Mouse (Mus musculus) kidney, adult 9 months (tissue): Measurements from ENCODE around the gene 1110008P14Rik.

Experiments
- DNase-seq: peaks from one replicate; pipeline ENCODE4 v3.0.0; 2022

Gene 1110008P14Rik

DNA sequence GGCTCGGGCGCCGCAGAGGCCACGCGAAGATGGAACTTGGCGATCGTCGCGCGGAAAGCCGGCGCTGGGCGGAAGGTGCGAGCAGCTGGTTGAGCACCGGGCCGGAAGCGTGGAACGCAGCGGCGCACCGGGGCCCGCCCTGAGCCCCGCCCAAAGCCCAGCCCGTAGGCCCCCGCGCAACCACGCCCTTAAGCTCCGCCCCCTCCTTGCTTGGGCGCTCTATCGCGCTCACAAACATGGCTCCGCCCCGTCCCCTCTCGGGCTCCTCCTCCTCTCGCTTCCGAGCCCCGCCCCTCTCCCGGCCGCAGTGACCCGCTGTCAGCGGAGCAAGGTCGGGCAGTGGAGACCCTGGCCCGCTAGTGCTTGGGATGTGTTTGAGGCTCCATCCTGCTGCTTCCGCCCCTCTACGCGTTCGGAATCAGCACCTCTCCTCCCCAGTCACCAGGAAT lies at the start of gene 1110008P14Rik:
Gene 1110008P14Rik, minus strand, starts transcription at position 164 of the 449 bp plus-strand sequence.
- DNase-seq = peak; percentile 95

DNA sequence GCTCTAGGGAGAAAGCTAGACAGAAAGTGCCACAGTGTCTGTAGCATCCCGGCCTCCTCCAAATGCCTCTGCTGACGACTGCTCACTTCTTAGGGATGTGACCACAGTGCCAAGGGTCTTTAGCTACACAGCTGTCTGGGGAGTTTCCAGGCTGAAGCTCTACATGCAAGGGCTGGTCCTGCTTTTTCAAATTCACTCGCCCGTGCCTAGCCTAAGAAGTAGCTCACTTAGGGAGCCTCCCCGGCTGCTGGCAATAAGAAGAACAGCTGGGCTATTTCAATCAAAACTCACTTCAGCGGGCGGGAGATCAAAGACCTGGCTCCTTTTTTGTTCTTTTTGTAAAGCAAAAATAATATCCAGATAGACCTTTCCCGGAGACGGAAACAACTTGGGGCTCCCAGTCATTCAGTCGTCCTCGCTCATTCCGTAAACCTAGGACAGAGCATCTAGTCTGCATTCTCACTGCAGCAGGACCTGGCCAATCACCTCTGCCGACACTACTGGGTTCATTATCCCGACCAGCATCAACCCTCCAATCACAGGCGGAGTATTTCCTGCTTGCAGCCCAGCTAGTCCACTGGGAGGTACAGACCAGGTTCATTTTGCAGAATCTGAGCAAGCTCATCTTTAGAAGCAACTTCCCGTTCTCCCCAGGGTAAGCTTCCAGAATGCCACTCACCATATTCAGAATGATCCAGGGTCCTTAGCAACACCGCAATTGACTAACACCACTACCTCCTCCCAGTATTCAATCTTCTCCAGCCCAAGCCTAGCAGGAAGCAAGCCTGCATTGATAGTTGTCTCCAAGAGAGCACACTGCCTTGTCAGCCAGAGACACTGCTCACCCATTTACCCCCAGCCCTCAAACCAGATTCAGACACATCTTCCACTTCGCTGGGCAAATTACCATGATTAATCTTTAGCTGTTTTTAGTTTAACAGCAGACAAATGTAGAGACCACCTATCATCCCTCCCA lies 49.3 kb upstream of the 1110008P14Rik start:
- no peak for DNase-seq

DNA sequence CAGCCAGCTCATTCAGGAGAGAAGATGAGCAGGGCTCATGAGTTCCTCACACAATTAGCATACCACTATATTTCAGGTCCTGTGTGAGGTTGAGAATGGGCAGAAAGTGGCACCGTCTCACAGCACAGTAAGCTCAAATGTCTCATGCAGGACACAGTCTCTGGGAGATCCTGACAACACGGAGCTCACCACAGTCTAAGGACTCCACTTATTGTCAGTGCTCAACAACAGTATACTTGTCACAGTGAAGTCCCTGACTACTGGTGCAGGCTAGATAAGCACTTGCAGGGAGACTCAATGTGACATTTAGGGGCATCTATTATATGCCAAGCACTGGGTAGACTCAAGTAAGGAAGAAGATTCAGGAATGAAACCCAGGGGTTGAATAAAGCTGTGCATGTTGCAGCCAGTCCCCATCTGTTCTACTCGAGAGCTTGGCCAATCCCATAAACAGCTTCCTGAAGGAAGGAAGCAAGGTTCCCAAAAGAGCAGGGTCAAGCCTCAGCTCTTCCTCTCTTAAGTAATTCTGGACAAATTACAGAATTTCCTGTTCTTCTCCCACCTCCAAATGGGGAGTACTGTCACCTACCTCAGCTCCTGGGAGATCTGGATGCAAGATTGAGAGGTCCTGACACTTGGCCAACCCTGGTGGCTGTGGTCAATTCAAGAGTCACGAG lies 47.6 kb upstream of the 1110008P14Rik start:
- DNase-seq = no peak

DNA sequence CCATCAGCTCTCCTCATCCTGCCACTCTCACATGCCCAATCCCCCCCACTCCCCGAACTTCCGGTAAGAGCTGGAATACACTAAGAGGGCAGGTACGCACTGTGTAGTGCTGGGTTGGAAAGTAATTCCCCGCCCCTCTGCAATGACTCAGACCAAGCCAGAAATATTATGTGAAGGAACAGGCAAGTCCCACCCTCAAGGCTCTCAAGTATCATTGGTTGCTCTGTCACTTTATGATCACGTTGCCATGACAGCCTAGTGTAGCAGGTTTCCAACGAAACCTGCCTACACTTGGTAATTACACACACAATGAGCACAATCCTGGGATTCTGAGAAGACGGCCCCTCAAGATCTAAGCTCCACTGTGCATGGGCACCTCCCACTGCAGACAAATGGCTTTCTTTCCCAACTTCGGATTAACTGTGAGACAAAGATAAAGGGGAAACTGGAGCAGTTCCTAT lies 46.6 kb upstream of the 1110008P14Rik start:
- DNase-seq = no peak

DNA sequence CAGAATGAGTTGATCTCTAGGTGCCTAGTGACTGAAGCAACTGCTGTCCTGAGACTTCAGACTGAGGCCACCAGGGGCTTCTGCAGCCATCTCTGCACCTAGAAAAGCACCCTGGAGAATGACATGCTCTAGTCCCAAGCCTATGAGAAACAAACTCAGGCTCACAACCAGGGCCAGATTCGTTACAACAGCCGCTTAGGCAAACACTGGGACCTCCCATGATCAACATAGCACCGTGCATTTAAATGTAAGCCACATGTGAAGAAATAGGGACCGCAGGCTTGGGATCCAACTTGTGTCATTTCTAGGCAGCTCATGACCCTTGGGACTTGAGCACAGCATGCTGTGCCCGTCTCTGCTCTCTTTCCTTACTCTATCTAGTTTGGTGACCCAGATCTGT lies 46.0 kb upstream of the 1110008P14Rik start:
- no peak for DNase-seq

DNA sequence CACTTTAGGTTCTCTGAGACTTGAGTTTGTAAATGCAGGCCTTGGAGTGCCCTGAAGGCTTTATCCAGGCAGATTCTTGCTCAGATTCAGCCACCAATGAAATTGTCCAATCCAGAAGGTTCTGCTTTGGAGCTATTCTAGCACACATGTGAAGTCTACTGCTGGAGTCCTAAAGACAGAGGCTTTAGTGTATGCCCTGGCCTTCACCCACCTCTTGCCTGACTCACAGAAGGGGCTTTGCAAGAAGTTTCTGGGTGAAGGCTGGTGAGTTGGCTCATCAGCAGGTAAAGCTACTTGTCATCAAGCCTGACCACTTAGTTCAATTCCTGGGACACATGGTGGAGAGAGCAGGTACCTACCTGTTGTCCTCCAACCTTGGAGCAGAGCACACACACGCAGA lies 44.4 kb upstream of the 1110008P14Rik start:
- DNase-seq = no peak

DNA sequence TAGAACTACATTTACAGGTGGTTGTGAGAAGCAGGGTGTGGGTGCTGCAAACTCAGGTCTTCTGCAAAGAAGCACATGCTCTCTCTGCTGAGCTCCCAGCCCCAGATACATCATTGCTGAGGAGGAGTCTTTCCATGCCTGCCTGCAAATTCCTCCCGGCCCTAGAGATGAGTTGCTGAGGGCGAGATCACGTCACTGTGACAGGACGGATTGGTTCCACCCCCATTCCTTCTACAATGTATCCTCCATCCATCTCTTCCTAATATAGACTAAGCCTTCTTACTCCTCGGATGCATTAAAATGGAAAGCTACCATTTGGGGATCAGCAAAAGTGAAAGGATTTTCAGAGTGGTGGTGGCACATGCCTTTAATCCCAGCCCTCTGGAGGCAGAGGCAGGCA lies 43.8 kb upstream of the 1110008P14Rik start:
- DNase-seq = no peak

DNA sequence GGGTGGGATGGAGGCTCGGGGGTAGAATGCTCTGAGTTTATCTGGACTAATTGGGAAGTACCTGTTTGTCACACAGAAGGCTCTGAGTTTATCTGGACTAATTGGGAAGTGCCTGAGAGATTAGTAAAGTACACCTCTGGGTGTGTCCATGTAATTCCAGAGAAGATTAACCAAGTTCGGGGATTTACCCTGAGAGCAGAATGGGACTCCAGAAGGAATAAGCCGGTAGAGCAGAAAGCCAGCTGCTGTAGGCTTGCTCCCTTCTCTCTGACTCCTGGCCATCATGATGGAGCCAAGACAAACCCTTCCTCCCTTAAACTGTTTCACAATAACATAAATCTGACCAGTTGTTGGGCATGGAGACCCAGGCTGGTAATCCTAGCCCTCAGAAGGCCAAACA lies 43.1 kb upstream of the 1110008P14Rik start:
- no peak for DNase-seq

DNA sequence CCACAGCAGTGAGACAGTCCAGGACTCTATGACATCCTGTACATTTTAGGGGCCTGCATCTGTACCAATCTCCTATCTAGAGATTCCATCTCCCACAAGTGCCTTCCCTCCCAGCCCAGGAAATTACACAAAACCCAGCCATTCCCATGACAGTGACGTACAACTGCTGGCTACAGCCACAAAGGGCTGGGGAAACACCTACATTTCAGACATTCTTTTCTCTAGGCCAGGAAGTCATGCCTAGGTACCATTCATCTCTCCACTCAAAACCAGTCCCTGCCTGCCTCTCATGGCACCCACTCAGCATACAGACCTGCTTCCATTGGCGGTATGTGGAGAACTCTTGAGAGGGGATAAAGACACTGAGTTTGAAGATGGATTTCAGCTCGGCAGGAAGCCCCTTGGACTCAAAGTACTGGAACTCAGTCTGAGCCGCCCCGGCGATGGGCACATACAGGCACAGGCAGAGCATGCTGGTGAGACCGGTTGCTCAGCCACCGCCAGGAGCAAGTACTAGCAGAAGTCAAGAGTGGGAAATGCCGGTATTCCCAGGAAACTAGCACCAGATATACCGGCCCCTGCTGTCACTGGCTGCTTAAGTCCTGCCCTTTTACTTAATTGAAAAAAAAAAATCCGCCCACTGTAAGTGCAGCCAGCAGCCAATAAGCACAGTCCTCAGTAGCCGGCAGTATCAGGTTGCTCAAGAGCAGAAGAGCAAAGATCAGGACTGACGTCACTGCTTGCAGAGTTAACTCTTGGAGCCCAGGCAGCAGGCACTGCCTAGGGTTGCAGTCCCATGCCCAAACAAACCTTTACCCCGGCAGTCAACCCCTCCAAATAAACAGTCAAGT lies 42.0 kb upstream of the 1110008P14Rik start:
- peak; percentile 96 for DNase-seq

DNA sequence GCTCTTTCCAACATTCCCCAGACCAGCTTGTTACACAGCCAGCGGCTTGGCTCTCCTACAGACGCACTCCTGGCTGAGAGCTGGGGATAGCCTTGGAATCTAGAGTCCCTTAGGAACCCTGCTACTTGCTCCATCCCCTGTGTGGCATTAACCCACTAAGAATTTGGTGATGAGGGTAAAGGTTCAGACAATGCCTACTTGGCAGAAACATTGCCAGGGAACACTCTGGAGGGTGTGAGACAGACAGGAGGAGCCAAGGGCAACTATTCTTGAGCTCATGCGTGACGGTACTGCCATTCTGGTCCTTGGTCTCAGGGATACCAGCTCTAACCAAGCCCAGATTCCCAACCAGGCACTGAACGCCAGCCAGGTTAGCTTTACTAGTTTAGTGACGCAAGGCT lies 40.1 kb upstream of the 1110008P14Rik start:
- peak; percentile 93 for DNase-seq

DNA sequence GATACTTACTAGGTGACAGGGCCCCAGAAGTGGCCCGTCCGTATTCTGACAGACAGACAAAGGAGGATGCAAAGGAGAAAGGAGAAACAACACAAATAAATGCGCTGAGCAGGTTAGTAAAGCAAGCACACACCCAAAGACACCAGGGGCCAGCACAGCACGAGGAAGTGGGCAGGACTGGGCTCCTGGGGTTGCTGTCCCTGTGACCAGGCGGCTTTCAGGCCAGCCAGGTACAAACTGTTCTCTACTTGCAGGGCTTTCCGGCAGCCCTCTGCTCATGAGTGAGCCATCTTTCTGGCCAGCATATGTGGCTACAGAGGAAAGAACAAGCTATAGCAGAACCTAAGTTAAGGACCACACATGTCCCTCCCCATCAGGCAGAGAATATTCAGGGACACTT lies 38.9 kb upstream of the 1110008P14Rik start:
- peak; percentile 61 for DNase-seq

DNA sequence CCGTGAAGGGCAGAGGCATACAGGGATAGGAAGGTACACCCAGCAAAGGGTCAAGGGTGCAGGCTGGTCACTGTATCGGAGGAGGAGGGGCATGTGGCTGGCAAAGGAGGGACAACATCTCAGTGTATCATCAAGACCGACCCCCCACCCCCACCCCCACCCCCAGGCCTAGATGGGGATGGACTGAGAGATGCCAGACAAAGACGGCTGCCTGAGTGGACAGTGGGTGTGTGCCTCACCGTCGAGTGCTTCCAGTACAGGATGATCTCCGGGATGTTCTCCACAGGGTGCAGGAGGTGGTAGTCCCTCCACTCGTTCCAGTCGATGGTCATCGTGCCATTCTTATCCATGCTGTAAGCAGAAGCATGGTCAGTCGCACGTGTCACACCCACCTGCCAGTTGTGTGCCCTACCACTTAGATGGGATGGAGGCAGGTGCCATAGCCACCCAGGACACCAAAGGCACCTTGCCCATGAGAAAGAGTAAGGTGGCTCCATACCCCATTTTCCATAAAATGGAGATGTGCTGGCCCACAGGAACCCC lies 38.4 kb upstream of the 1110008P14Rik start:
- no peak for DNase-seq

DNA sequence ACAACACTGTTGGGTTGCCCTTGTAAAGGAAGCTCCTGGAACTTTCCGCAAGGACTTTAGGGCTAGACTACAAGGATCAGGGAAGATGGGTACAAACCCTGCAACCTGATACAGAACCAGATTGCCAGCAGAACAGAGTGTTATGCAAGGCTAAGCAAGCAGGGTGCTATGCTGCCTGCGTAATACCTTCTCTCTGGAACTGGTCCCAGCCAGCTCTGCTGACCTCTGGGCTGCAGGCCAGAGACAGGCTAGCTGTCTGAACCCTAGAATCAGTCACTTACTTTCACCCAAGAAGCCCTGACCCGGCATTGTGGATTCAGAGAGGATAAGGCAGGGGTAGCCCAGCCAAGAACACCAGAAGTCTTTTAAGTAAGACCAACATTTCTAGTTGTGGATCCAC lies 37.6 kb upstream of the 1110008P14Rik start:
- peak; percentile 97 for DNase-seq

DNA sequence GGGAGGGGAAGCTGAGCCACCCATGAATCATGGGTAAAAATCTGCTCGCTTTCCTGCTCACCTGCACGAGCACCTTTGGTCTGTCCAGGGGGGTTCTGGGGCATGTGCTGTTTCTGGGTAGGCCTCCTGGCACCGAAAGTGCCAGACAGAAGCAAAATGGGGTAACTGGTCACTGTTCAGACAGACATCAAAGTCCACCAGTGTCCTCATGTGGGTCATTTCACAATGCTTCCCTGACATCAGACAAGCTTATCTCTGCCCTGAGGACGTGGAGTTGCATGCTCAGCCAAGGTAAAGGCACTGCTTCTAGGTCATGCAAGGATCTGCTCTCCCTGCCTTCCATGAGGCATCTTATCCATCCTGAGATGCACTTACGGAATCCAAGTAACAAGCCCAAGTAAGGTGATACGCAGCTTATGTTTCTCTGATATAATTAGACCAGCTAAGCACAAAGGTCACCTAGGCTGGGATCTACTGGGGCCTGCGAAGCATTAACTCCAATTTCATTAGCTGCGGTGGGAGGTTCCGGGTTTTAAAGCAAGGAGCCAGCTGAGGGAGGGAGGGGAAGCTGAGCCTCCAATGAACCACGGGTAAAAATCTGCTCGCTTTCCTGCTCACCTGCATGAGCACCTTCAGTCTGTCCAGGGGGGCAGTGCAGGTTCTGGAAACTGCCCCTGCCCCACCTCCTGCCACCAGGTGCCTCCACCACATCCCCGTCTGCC lies 36.9 kb upstream of the 1110008P14Rik start:
- peak; percentile 86 for DNase-seq

DNA sequence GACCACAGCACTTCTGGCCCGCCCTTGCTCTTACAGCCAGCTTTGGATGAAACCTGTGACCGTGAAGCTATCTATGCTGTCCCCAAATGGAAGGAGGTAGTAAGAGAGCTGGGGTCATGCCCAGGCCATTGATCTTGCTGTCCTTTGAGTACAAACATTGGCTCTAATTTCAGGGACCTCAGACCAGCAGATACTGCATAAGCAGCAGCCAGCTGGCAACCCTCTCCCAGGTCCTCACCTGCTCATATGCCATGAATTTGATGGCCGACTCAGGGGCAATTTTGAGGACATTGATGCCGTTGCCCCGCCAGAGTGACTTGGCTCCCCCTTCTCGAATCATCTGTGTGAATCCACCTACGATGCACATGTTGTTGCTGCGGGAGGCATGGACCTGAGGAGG lies 35.7 kb upstream of the 1110008P14Rik start:
- DNase-seq = no peak

DNA sequence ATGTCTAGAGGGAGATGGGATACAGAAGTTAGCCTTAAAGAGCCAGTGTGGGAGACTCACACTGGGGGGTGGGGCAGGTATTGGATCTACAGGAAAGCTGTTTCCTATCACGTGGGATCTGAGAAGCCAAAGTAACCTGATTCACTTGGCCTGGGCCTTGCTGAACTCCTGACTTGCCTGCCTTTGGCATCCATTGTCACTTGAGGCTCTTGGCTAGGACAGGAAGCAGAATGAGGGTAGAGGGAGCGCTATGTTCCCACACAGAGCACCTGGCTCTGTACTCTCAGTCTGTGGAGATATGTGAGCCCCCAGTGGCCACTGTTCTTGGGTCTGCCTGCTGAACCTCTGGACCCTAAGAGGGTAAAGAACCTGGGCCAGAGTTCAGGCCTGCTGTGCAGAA lies 34.8 kb upstream of the 1110008P14Rik start:
- no peak for DNase-seq

DNA sequence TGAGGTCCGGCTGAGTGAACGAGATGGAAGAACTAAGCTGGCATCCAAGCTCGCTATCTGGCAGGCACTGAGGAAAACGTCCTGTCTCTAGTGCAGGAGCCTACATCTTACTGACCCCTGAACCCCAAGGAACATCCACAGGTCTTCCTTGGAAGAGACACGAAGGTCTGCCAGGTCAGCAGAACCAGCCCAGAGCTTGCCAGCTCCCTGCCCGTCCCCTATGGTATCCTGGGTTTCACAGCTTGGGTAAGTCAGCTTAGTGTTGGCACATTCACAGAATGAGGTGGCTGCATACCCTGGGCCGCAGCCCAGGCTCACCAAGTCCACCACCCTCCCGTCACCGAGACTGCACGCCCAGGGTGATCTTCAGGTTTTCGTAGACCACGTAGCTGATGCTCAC lies 34.1 kb upstream of the 1110008P14Rik start:
- peak; percentile 56 for DNase-seq

DNA sequence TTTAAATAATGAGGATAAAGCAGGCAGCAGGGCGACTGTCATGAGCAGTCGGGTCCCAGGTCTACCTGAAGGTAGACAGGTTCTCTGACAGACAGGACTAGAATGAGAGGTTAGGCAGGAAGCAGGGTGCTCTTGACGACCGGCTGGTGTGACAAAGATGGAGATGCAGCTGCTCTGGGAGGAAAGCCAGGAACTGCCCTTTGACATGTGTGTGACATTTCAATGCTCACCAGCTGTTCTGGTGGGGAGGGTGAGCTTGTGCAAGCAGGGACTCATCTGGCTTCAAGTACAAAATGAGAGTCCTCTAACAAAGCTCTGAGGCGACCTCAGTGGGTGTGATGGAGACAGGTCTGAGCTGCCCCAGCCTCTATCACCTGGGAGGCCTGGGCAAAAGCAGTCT lies 32.2 kb upstream of the 1110008P14Rik start:
- peak; percentile 61 for DNase-seq

DNA sequence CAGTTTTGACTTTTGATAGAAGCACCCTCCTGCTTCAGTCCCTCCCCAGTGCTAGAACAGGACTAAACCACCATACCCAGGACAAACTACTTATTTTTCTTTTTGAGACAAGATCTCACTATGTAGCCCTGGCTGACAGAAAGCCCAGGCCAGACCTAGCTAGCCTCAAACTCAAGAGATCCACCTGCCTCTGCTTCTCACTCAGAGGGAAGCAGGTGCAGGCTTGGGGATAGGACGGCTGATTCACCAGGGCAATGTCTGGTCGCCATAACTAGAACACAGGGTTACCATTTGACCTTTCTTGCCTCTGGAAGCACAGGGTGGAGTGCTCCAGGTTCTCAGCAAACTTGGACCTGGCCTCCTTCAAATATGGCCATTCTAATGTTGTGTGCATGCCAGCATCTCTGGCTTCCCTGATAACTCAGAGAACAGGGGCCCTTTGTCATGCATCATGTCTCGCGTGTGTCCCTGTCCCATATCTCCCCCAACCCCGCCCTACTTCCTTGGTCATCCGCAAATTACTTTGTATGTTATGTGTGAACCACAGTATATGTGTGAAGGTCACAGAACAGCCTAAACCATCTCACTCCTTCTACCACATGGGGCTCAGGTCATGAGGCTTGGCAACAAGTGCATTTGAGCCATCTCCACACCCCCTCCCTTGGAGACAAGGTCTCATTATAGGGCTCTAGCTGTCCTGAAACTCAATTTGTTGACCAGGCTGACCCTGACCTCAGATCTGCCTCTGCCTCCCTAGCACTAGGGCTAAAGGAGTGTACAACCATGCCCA lies 31.2 kb upstream of the 1110008P14Rik start:
- DNase-seq = no peak

DNA sequence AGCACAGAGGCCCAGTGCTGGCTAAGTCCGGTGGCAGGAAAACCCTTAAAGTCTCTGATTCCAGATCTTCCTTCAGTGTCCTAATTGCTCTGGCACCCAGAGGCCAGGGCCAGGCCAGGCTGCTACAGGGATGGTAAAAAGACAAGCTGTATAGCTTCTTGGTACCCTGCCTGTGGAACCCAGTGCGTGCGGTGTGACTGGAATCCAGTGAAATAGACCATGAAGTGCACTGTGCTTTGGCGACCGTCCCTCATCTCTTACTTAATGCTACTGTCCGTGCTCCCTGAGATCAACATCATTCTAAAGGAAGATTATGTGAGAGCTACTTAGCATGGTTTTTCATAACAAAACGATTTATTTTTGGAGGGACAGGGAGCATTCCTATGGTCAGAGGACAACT lies 29.7 kb upstream of the 1110008P14Rik start:
- no peak for DNase-seq
